Mouse (Mus musculus) CH12.LX (cell line): Measurements from ENCODE around the gene 4930402F06Rik.

Experiments
- E2F4 ChIP-seq: IDR thresholded peaks from 2 replicates; pipeline ENCODE4 v1.6.1; 2011; ENCODE audit warnings: low read depth, low read length, improper control_type of control experiment; ENCODE audit not compliant: insufficient replicate concordance
- MAFK ChIP-seq: IDR thresholded peaks from 2 replicates; pipeline ENCODE4 v1.6.1; 2011; ENCODE audit warnings: low read length, improper control_type of control experiment; ENCODE audit not compliant: insufficient replicate concordance
- POLR2A ChIP-seq: IDR thresholded peaks from 2 replicates; pipeline ENCODE4 v1.6.1; 2011; ENCODE audit warnings: low read depth, mild to moderate bottlenecking, improper control_type of control experiment, low read length
- POLR2AphosphoS2 ChIP-seq: IDR thresholded peaks from 2 replicates; pipeline ENCODE4 v1.6.1; 2011; ENCODE audit warnings: low read depth, low read length, improper control_type of control experiment
- TCF12 ChIP-seq: IDR thresholded peaks from 2 replicates; pipeline ENCODE4 v1.6.1; 2014; ENCODE audit warnings: low read depth, mild to moderate bottlenecking, inconsistent platforms, low read length, improper control_type of control experiment

GRCm38 (mm10) chr2:35338036-35338435 is 58.9 kb downstream of the 4930402F06Rik start:
- TF ChIP-seq POLR2A (no peak), TCF12 (no peak), E2F4 (no peak), POLR2AphosphoS2 (no peak), MAFK (no peak)
